Mouse (Mus musculus): ENCODE measurements around the gene Scand1.

The Scand1 gene

DNA sequence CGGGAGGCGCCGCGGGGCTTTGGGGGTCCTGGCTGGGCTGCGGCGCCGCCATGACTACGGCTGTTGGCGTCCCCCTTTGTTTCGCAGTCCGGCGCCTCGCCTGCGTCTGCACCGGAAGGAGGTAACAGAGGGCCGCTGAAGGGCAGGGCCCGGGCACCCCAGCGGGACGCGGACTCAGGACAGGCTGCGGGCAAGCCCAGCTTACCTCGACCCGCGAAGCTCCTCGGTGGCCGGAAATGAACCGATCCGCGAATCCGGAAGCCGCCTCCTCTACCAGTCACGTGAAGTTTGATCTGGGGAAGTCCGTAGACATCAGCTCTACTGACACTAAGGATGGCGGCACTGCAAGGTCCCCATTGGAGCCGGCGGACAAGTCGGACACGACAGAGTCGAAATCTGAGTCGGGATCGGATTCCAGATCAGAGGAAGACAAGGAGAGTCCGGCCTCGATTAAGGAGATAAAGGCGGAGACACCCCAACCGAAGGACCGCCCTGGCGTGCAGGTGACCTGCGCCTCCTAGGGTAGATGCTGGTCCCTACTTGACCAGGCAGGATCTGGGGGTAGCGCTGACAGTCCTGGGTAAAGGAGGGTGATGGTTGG is at the start of gene Scand1, which contains the start of gene Cnbd2:
TSS of gene Scand1 (minus strand) at position 408 of the 601 bp plus-strand sequence.
TSS of gene Cnbd2 (plus strand) at position 3 of the 601 bp plus-strand sequence.
- peak; percentile 87 for DNase-seq (ENCODE audit: low read depth)

DNA sequence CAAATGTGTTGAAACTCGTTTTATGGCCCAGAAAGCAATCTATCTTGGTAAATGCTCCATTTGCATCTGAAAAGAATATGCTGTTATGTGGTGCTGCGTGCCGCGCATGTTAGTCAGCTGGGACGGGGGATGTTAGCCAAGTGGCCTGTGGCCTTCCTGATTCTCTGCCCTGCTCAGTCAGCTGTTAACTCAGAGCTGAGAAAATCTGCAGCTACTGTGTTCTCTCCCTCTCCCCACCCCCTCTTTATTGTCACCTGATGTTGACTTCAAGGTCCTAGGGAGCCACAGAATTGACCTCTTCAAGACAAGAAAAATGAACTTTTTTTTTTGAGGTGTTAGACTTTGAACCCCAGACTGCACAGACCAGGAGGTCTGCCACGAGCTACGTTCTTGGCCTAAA is 43.5 kb upstream of the Scand1 start:
- no peak for DNase-seq (ENCODE audit: low read depth)

DNA sequence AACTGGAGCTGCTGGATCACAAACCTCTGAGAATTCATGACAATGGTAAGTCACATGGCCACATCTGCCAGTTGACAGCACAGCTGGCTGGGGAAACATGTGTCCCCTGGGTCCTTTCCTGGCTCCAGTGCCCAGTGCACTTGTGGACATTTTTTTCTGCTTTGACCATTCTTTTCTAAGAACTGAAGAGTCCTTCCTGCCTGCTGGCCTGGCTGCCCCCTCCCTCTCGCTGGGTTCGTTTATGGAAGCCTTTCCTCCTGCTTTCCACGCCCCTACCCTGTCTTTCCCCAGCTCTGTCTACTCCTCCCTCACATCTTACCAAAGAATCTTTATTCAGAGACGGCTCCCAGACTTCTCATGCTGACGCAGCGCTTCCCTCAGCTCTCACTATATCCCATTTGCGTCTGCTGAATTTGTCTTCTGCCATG is 40.8 kb upstream of the Scand1 start:
- DNase-seq (ENCODE audit: low read depth) = no peak

DNA sequence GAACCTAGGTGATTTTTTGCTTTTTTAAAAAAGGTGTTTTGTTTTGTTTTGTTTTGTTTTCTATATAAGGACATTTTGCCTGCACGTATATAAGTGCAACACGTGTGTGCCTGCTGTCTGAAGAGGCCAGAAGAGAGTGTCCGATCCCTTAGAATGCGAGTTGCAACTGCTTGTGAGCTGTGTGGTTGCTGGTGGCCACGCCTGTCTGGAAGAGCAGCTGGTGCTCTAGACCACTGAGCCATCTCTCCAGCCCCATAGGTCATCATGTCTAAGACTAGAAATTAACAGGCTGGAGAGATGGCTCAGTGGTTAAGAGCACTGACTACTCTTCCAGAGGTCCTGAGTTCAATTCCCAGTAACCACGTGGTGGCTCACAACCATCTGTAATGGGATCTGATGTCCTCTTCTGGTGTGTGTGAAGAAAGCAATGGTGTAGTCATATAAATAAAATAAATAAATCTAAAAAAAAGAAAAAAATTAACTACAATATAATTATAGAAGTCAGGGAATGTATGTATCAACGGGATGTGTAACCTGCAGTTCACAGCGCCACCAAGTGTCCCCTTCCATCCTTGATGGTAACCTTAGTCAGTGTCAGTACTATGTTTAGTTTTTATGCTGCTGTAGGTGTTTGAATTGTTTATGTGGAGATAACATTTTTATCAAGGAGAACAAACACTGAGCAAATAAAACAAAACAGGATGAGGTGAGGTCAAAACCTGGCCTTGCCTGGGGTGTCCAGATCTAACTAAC is 40.1 kb upstream of the Scand1 start:
- DNase-seq (ENCODE audit: low read depth) = no peak

DNA sequence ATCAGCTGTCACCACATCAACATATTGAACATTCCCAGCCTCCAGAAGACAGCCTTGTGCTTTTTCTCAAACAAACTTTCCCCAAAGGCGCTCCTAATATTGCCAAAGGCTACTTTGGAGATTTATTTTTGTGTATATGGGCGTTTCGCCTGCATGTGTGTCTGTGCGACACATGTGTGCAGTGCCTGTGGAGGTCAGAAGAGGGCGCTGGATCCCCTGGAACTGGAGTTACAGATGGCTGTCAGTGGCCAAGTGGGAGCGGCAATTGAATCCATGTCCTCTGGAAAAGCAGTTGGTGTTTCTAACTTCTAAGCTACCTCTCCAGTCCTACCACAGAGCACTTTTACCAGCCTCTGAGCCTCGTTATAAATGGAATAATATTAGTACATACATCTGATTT is 38.7 kb upstream of the Scand1 start:
- DNase-seq (ENCODE audit: low read depth) = peak; percentile 20

DNA sequence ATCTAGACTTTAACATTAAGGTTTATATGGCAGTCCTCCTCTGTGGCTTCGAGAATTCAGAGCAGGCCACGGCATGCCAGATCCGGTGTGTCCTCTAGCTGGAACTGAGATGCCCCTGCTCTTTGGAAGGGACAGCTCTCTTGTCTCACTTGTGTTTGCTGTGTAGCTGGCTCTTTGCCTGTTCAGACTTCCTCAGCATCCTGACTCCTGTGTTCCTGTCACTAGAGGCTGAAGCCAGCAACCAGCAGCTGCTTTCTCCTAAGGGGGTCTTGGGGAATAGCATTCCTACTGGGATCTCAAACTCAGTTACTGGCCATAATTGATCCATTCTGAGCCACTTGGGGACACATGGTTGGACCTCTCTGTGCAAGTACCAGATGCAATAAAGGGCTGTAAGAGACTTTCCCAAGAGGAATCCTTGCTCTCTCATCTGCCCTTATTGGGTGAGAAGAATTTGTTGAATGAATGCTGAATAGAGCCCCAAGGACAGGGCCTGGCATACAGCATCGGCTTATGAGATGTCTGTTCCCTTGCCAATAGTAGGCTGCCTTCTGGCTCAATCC is 36.9 kb upstream of the Scand1 start:
- no peak for DNase-seq (ENCODE audit: low read depth)

DNA sequence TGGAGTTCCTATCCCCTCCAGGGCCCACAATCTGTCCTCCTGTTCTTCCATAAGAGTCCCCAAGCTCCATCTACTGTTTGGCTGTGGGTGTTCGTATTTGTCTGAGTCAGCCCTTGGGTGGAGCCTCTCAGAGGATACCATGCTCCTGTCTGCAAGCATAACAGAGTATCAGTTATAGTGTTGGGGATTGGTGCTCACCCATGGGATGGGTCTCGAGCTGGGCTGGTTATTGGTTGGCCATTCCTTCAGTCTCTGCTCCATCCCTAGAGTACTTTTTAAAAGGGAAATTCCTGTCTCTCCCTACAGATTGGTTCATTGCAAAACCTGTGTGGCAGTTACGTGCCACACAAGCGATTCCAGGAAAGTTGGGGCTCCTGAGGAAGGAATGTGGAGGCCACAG is 36.3 kb upstream of the Scand1 start:
- DNase-seq (ENCODE audit: low read depth) = peak; percentile 17

DNA sequence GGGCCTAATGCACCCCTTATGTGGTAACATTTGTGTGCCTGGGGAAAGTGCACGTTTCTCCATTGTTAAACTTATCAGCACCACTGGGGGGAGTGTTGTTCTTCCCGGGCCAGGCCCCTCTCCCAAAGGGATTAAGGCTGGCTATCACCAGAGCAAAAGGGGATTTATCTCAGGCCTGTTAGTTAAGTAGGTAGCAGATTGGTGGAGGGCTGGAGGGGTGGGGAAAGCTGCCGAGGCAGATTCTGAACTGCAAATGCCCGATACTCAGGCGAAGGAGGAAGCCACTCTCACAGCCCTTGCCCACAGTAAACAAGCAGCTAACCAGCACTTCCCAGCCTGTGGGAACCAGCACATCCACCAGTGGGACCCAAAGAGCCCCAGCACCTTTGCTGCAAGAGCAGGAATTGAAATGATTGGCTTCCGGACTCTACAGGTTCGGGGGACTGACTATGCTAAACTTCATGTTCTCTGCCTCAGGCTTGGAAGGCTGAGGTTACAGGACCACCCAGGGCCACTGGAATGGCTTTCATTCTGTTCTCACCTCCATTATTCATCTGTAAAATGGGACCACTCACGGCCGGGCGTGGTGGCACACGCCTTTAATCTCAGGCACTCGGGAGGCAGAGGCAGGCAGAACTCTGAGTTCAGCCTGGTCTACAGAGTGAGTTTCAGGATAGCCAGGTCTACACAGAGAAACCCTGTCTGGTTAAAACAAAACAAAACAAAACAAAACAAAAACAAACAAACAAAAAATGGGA is 32.5 kb upstream of the Scand1 start:
- DNase-seq (ENCODE audit: low read depth) = peak; percentile 83

DNA sequence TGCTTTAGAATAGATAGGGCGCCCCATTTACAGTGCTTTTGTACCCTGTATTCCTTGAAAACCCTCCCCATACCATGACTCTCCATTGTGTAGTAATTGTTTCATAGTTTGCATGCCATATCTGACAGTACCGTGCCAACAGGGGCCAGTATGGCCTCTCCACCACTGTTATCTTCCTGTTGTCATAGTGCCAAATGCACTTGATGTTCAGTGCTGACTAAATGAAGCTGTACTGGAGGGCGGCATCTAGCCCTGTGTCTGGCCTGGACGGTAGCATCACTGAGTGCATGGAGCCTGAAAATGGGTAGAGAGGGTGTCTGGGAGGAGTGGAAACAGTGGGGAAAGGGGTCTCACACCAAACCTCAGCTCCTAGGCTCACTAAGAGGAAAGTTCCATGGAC is 27.6 kb upstream of the Scand1 start:
- DNase-seq (ENCODE audit: low read depth) = no peak

DNA sequence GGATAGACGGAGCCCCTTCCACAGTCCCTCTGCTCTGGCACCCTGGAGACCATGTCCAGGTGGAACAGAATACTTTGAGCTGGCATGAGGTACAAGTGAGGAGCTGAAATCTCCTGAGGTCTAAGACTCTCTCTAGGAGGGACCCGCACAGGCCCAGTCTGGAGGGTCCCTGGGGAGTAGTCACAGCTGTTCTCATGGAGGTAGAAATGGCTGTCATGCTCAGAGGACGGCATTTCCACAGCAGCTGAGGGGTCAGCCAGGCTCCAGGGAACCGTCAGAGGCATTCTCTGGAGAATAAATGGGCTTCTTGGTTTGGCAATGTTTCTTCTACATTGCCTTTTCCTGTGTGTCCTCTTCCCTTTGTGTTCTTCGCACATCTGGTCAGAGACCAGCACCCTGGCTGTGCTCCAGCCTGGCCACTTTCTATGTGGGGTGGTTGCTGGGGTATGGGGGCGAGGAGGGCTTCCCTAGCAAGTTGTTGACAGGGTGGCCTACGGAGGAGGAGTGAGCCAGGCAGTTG is 19.0 kb upstream of the Scand1 start:
- DNase-seq (ENCODE audit: low read depth) = no peak

DNA sequence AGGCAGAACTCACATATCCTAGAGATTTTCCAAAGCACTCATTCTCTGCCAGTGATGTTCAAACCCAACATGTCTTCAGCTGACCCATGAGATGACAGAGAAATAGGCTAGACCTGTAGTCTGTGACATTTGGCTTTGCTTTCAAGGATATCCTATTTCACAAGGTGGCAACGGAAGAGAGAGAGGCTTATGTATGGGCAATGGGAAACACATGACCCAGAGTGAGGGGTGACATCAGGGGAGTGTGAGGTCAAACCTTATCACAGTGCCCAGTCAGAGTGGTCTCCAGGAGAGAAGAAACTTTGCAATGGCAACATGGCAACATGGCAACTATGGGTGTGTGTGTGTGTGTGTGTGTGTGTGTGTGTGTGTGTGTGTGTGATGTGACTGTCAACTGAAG is 18.2 kb upstream of the Scand1 start:
- no peak for DNase-seq (ENCODE audit: low read depth)

DNA sequence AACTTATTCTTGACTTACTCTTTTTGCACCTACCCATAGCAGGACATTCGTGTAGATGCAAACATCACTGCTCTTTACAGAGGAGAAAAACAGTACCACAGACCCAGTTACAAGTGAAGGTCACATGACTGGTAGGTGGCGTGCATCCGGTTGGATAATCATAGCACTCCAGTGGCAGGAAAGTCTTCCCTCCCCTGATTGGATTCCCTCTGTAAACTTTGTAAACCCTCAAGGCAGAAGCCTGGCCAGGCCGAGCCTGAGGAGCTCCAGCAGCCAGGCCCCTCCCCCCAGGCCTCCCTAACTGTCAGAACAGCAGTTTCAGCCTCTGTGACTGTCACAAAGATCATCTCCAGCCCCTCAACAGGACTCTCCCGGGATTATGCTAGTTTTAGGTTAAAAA is 12.2 kb upstream of the Scand1 start:
- peak; percentile 50 for DNase-seq (ENCODE audit: low read depth)

DNA sequence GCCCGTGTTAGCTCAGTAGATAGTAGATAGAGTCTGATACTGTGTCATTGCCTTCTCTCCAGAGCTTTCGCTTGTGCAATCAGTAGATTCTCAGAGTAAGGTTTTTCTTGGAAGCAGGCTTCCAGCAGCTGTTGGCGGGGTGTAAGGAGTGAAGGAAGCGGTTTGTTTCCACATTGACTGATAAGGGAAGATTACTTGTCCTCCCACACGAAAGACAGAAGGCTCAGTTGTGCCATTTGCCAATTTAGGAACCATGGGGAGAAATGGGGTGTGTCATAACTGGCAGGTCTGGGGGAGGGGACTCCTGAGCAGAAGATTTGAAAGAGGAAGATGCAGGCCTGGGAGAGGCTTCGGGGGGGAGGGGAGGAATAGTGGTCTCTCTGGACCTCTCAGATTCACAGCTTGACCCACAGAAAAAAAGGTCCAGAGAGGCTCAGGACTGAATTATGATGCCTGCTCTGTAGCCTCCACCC is 11.6 kb upstream of the Scand1 start:
- peak; percentile 66 for DNase-seq (ENCODE audit: low read depth)

DNA sequence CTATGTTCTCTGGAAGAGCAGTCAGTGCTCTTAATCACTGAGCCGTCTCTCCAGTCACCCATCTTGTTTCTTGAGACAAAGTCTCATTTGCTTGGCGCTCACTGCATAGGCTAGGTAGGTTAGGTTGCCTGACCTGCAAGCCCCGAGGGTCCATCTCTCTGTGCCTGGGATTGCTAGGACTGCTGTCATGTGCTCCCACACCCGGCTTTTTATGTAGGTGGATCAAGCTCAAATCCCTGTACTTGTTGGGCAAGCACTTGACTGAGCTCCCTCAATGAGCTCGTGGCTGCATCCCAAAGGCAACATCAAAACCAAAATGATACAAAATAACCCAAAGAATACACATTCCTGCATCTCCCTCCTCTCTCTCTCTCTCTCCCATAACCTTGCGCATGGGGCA is 9.0 kb upstream of the Scand1 start:
- no peak for DNase-seq (ENCODE audit: low read depth)

DNA sequence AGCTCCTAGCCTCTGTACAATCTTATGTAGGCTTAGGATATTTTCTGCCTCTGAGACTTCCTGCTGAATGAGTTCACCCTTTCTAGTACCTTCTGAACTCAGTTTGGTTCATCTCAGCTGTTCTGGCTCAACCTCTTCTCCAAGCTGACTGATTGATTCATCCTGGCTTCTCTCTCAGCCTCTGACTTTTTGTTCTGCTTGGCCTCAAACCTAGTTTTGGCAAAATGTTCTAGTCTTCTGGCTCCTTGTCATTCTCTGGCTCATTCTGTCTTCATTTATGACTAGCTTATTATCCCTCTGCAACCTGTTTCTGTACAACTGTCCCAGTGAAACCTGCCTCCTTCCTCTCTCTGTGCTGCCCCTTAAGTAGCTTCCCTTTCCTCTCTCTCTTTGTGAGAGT is 6.0 kb upstream of the Scand1 start:
- DNase-seq (ENCODE audit: low read depth) = no peak

DNA sequence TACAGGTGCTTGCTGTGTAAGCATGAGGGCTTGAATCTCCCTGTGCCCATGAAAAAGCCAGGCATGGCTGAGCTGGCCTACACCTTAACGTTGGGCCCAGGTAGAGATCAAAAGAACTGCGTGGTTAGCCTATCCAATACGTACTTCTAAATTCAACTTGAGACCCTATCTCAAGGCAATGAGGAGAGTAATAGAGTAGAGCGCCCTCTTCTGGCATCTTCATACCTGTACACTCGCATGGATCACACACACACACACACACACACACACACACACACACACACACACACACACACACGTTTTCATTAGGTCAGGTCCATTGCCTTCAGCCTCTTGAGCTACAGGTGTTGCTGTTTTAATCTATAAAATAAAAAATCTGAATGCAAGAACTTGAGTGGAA is 2.3 kb upstream of the Scand1 start:
- no peak for DNase-seq (ENCODE audit: low read depth)

DNA sequence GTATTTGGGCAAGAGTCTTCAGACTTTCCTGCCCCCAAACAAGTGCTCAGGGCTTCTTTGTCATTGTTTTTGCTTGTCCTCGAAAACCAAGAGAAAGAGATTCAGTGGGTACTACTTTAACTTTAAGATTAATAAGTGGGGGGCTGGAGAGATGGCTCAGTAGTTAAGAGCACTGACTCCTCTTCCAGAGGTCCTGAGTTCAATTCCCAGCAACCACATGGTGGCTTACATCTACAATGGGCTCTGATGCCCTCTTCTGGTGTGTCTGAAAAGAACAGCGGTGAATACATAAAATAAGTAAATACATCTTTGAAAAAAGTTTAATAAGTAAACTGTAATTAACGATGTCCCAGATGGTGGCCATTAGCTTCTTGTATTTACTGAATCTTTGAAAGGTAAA is 649 bp upstream of the Scand1 start:
- DNase-seq (ENCODE audit: low read depth) = peak; percentile 47

DNA sequence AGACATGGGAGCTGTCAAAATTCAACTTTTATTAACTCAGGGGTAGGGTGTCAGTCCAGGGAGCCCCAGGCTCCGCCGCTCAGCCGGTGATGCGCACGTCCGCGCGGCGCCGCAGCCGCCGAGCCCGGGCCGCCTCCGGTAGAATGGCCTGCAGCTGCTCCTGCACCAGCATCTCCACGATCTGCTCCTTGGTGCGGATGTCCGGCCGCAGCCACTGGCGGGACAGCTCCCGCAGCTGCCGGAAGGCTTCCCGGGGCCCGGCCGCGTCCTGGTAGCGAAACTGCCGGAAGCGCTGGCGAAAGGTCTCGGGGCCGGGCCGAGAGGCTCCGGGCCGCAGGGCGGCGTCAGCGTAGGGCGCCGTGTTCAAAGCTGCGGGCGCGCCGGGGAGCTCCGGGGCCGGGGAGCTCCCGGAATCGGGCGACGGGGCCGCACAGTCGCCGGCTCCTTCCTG is 638 bp downstream of the Scand1 start:
- DNase-seq (ENCODE audit: low read depth) = peak; percentile 70

DNA sequence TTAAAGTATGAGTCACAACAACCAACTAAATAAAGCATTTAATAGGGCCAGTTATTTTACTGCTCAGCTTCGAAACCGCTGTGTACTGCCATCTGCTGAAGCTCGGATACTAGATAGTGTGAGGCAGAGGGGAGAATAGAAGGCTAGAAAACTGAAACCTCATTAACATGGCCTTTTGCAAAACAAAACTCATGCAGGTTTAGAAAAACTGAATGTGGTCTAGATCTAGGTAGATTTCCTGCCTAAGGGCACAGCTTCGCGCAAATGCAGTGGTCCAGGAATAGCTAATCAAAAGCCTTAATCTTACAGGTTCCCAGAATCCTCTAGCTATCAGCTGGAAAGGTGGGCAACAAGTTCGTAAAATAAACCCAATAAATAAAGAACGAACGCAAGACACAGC is 1.1 kb downstream of the Scand1 start:
- peak; percentile 24 for DNase-seq (ENCODE audit: low read depth)

DNA sequence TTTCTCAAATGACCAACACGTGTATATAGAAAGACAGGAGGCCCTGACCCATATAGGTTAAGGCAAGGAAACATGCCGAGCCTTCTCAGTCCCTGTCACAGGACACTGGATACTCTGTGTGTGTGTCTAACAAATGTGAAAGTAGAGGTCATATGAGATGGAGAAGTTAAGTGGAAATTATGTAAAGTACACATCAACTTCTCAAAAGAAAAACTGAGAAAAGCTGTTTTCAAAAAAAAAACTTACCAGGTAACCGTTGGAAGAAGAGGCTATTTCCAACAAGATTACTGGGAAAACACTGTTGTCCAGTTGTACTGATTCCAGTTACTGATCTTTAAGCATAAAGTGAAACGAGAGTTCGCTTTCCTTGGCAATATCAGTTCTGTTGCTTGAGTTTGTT is 1.6 kb downstream of the Scand1 start:
- DNase-seq (ENCODE audit: low read depth) = no peak

DNA sequence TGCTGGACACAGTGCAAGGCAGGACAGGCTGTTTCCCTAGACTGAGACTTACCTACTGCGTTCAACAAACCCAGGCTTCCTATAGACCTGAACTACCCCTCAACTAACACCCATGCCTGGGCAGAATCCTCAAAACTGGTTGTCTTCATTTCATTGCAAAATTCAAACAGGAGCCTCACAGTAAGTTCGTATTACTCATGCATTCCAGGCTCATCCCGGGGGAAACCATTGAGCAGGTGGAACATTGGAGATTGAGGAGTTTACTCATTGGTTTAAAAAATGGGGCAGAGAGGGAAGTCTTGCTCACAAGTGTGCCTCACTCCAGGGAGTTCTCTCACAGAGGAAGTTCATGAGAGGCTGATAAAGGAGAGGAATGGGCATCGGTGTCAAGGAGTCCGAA is 2.0 kb downstream of the Scand1 start:
- peak; percentile 42 for DNase-seq (ENCODE audit: low read depth)

DNA sequence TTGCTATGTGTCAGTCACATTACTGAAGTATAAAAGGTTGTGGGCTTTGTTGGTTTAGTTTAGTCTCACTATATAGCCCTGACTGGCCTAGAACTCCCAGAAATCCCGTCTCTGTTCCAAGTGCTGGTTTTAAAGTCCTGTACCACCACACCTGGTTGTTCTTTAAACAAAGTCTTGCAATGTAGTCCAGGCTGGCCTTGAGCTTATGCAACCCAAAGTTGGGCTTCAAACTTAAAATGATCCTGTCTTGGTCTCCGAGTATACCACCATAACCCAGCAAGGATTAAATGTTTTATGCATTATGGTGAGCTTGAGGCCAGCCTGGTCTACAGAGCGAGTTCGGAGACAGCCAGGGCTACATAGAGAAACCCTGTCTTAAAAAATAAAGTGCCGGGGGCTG is 2.6 kb downstream of the Scand1 start:
- DNase-seq (ENCODE audit: low read depth) = no peak
